Mouse (Mus musculus): ENCODE results near the gene Fth1.

- TF ChIP-seq CTCF (IDR thresholded peaks at IDR 0.05) (no peak), POLR2A (IDR thresholded peaks at IDR 0.05; ENCODE audit: insufficient read depth, low read depth, low read length) (no peak)
Measured at GRCm38 (mm10) chr19:10001206-10001969, 21.0 kb downstream of the Fth1 start, which contains the start of the genes Best1 and Rab3il1.

All from heart, adult 2 months (tissue).